Mouse (Mus musculus) liver, postnatal 0 days (tissue): ENCODE measurements at regions not wholly inside any gene's neighbourhood (a gene's known extent, or its start where the extent isn't known, plus 50 kb on each side); places are given as distances from the start of the nearest gene placed in this dataset.

Experiments used
- CTCF ChIP-seq: sonication (generic); IDR thresholded peaks from 2 replicates; pipeline ENCODE4 v1.5.1; 2016; ENCODE audit warnings: antibody characterized with exemption, low read depth
- EP300 ChIP-seq: IDR thresholded peaks from 2 replicates; pipeline ENCODE4 v1.6.1; 2016; ENCODE audit warnings: antibody characterized with exemption, low read depth, mild to moderate bottlenecking

GRCm38 (mm10) chr12:9941823-9942222, 371.9 kb downstream of the Osr1 start:
- TF ChIP-seq EP300 = no peak
- TF ChIP-seq CTCF = no peak
